Mouse (Mus musculus): ENCODE measurements around the gene Hspa12b. TPM values are rescaled to one million over a fixed set of nuclear protein-coding genes. Genes with fewer than 3 reads are reported as not detected.

Gene Hspa12b
- polyA plus RNA-seq, 1 experiment from 2014 or later: 1.8 TPM

Other genes with a start within 250 kb of the Hspa12b start
- 9.8 and 11.4 TPM in 2 replicates for gene 4930402H24Rik, start 220.9 kb upstream of the Hspa12b start, polyA plus RNA-seq (2015; fragmentation: Nextera tagmentation; extraction: Ambion mirVana)
- gene Atrn, start 220.8 kb upstream of the Hspa12b start, polyA plus RNA-seq (2015; fragmentation: Nextera tagmentation; extraction: Ambion mirVana): 2.2 and 3.0 TPM in 2 replicates
- gene Gfra4, start 84.2 kb upstream of the Hspa12b start, polyA plus RNA-seq (2015; fragmentation: Nextera tagmentation; extraction: Ambion mirVana): 0.23 and 0.37 TPM in 2 replicates
- gene Adam33, start 63.5 kb upstream of the Hspa12b start, polyA plus RNA-seq (2015; fragmentation: Nextera tagmentation; extraction: Ambion mirVana): 0.62 and 0.86 TPM in 2 replicates
- 1.5 and 1.7 TPM in 2 replicates for gene Siglec1, start 40.5 kb upstream of the Hspa12b start, polyA plus RNA-seq (2015; fragmentation: Nextera tagmentation; extraction: Ambion mirVana)
- not detected in 2 replicates for gene Gm11037, start 6.2 kb downstream of the Hspa12b start, polyA plus RNA-seq (2015; fragmentation: Nextera tagmentation; extraction: Ambion mirVana)
- 135 and 147 TPM in 2 replicates for gene 1700037H04Rik, start 32.8 kb downstream of the Hspa12b start, polyA plus RNA-seq (2015; fragmentation: Nextera tagmentation; extraction: Ambion mirVana)
- gene Cenpb, start 52.8 kb downstream of the Hspa12b start, polyA plus RNA-seq (2015; fragmentation: Nextera tagmentation; extraction: Ambion mirVana): 4.1 and 5.4 TPM in 2 replicates
- gene Cdc25b, start 59.7 kb downstream of the Hspa12b start, polyA plus RNA-seq (2015; fragmentation: Nextera tagmentation; extraction: Ambion mirVana): 236 and 279 TPM in 2 replicates
- gene Spef1, start 60.0 kb downstream of the Hspa12b start, polyA plus RNA-seq (2015; fragmentation: Nextera tagmentation; extraction: Ambion mirVana): 1.6 and 1.8 TPM in 2 replicates
- 16.6 and 18.3 TPM in 2 replicates for gene Ap5s1, start 79.8 kb downstream of the Hspa12b start, polyA plus RNA-seq (2015; fragmentation: Nextera tagmentation; extraction: Ambion mirVana)
- 29.8 and 33.5 TPM in 2 replicates for gene Mavs, start 106.8 kb downstream of the Hspa12b start, polyA plus RNA-seq (2015; fragmentation: Nextera tagmentation; extraction: Ambion mirVana)
- gene Pank2, start 135.2 kb downstream of the Hspa12b start, polyA plus RNA-seq (2015; fragmentation: Nextera tagmentation; extraction: Ambion mirVana): 21.7 and 22.0 TPM in 2 replicates
- 0.48 and 0.67 TPM in 2 replicates for gene Rnf24, start 225.6 kb downstream of the Hspa12b start, polyA plus RNA-seq (2015; fragmentation: Nextera tagmentation; extraction: Ambion mirVana)

Measured in liver, embryonic 15.5 days (tissue).